Mouse (Mus musculus) embryo, embryonic 11.5 days (tissue): ENCODE results near the gene Ap3d1.

Experiments
- DNase-seq: peaks from one replicate; pipeline ENCODE4 v3.0.0-alpha.2; 2012; ENCODE audit warnings: low read depth, low spot score

The Ap3d1 gene

DNA sequence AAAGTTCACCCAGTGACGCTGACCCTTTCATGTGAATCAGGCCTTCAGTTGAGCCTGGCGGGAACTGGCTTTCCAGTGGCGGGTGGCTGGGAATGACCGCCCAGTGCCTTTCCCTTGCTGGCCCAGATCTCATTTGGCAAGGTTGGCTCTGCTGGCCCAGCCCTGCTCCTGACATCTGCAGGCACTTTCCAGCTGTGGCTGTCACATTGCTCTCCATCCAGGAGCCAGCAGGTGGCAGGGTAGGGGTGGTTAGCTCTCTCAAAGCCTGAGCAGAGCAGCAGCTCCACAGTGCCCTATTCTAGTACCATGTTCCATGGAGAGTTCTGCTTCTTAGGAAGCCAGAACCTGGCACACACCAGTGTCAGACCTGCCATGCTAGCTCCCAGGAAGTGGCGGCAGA, 15.7 kb upstream of the Ap3d1 start:
- no peak for DNase-seq

DNA sequence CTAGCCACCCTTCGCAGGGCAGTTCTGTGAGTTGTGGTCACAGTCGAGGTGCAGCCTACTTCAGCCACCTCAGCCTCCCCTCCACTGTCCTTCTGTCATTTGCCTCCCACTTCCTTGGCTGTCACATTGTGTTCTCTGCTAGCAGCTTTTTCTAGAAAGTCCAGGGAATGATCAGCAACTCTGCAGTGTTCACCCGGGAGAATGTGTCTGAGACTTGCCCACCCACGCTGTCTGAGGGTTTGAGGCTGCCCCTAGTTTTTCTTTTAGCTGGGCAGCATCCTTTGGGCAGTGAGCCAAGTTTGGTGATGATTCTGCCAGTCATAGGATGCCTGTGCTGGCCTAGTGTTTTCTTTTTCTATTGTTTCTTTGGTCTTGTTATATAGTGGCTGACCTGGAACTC, 14.9 kb upstream of the Ap3d1 start:
- no peak for DNase-seq

DNA sequence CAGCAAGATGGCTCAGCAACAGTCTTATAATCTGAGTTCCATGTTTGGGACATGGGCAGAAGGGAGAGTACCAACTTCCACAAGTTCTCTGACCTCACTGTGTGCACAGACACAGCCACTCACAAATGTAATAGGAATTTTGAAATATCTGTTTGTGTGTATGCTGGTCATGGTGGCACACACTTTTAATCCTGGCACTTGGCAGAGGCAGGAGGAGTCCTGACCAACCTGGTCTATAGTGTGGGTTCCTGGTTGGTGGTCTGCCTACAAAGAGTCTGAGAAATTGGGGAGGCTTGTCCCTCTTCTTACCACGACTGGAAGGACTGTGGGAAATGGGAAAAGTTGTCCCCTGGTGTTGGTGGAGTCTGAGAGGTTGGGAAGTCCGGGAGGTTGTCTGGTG, 14.4 kb upstream of the Ap3d1 start:
- no peak for DNase-seq

GRCm38 (mm10) chr10:80756099-80756498, 14.0 kb upstream of the Ap3d1 start:
- DNase-seq, result no peak

GRCm38 (mm10) chr10:80755291-80756015, 13.4 kb upstream of the Ap3d1 start:
- no peak for DNase-seq

- DNase-seq, result peak; percentile 96
Observed at GRCm38 (mm10) chr10:80754594-80755290, 12.7 kb upstream of the Ap3d1 start, which contains the start of gene Dot1l. Gene Dot1l (plus strand): TSS chr10:80755206.

DNA sequence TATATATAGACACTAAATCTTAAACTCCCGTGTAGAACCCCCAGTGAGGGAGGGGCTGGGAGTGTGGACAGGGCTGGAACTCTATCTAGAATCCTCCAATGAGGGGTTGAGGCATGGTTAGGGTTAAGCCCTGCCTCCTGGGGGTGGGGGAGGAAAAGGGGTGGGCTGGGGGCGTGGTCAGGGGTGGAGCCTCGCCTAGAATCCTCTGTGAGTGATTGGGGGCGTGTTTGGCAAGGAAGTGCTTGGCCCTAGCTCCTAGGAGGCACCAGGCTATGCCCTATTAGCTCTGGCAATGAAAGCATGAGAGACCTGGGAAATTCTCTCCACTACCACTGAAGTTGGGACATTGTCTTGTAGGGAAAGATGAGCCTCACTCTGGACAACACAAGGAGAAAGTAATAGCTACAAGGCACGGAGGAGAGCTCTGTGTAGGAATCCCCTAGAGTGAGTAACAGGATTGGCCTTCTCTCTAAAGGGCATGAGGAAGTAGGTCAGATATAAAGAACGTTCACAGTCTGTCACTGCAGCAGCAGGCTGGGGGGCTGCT, 10.1 kb upstream of the Ap3d1 start:
- peak; percentile 58 for DNase-seq

DNA sequence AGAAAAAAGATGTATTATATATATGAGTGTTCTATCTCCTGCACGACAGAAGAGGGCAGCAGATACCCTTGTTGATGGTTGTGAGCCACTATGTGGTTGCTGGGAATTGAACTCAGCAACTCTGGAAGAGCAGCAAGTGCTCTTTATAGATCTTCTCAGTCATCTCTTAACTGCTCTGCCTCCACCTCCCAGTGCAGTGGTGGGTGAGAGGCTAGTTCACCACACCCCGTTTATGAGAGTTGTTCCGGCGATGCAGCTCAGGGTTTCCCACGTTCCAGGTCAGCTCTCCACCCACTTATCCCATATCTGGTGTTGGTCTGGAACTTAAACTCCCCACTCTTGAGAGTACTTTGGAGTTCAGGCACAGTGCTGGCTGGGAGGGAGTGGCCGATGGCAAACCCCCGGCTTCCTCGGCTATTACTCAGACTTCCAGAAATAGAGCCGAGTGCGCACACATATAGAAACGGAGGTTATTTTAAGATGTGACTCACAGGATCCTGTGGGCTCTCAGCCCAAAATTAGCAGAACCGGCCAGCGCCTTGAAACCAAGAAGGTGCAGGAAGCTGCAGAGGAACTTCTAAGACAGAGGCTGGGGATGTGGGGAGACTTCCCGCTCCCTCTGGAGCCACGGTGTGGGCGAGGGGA, 9.2 kb upstream of the Ap3d1 start:
- DNase-seq, result no peak

- DNase-seq, result peak; percentile 63
Observed at GRCm38 (mm10) chr10:80748609-80749008, 6.5 kb upstream of the Ap3d1 start.

- DNase-seq, result no peak
Observed at GRCm38 (mm10) chr10:80747410-80747809, 5.3 kb upstream of the Ap3d1 start.

GRCm38 (mm10) chr10:80744262-80744661, 2.2 kb upstream of the Ap3d1 start:
- no peak for DNase-seq

GRCm38 (mm10) chr10:80741634-80742179, 357 bp downstream of the Ap3d1 start:
- DNase-seq, result no peak

GRCm38 (mm10) chr10:80741146-80741545, 918 bp downstream of the Ap3d1 start:
- no peak for DNase-seq

GRCm38 (mm10) chr10:80738657-80739056, 3.4 kb downstream of the Ap3d1 start:
- DNase-seq, result no peak

DNA sequence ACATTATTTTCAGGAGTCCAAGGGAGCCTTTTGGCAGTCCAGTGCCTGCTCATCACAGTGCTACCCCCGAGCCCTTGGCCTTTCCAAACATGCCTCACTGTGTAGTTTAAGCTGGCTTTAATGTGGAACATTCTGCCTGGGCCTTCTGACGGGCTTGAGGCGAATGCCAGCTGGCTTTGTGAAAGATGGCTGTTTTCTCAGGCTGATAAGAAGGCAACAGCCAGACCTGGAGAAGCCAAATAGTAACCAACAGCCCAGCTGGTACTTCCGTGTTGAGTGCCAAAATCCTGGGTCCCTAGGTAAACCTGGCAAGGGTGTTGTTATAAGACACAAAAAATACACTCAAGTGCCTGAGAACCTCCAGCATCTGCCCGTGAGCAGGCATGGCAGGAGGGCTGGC, 5.3 kb downstream of the Ap3d1 start:
- DNase-seq, result no peak

DNA sequence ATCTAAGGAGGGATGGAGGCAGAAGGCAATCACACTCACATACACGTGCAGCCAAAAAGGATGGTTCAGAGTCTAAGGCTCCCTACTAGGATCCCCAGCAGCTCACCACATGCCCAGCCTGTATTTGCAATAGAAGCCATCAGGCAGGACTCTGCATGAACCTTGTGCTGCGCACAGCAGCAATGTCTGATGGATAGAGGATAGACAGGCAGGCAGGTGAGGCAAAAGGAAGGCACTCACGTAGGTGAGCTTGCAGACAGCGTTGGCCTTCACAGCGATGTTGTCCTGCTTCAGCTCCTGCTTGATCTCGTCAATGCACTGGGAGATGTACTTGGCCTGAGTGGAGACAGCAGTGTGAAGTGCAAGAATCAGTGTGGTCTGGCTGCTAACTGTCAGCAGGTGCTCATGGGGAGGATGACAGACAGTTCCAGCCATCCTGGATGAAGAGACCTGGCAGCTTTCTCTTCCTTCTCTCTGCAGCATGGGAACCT, 9.4 kb downstream of the Ap3d1 start:
- no peak for DNase-seq

DNA sequence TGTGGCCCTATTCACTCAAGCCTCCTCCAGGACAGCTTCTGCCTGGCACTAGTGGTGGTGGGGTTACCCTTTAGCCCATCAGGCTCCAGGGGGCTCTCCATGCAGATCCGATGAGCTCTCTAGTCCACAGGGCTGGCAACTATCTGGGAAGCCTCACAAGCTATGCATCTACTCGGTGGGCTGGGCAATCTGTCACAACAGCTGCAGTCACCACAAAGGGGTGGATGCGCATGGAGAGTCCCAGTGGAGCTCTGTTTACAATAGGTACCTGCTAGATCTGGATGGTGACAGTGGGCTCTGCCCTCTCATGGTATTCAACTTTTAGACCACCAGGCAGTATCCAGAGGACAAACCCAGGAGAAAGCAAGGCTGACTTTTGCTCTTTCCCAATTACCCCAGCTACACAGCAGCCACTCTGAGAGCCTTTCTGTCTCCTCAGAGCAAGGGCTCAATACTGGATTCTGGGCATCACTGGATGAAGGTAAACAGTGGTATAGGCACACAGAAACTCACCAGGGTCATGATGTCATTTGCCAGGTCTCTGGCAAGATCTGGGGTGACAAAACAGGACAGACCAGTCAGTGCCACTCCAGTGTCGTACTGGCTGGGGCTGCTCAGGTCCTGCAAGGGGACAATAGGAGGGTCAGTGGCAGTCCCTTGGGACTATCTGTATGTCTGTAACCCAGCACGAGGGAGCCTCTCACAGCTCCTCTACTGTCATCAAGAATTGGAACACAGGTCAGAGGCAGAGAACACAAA, 14.5 kb downstream of the Ap3d1 start:
- DNase-seq, result no peak

DNA sequence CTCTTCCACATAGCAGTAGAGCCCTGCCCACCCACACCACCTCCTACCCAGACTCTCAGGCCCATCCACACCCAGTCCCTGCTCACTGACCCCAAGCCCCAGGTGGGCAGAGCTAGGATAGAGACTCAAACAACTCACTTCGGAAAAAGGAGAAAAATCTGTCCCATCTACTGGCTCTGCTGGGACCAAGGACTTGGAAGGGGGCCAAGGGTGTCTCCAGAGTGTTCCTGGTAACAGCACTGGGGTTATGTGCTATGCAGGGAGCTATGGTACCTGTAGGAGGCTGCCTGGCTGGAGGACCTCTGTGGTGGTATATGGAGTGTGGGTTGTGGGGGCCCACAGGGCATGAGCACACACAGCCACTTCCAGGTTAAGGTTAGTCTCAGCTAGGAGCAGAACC, 24.8 kb downstream of the Ap3d1 start:
- DNase-seq, result no peak

DNA sequence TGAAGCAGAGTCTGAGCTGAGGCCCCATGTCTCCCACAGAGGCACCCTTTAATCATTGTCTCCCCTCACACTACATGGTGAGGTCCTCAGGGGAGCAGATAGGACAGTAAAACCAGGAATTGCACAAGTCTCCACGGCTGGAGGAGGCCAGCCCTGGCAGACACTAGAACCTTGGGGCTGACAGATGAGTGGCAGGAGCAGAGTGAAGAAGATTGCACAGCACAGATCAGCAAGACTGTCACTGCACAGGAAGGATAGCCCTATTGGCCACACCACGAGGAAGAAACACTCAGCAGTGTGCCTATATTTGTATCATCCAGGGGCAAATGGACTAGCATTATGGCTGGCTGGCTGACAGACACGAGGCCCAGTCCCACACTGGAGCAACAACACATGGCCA, 31.2 kb downstream of the Ap3d1 start:
- DNase-seq, result no peak

DNA sequence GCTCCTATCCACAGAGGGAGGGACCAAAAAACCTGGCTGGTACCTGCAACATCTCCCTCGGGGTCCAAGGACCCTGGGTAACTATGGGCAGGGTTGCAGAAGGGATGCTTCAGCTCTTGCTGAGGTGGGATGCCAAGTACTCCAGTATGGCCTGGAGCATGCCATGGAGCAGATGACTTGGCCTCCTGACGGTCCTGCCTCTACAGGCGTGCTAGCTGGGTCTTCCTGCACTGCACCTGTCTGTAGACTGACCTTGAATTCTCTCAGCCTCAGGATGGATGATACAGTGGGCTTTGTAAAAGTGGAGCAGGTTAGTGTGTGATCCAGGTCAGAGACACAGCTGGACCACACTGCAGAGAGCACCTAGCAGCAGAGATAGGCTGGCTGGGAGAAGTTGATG, 36.6 kb downstream of the Ap3d1 start:
- DNase-seq, result no peak

DNA sequence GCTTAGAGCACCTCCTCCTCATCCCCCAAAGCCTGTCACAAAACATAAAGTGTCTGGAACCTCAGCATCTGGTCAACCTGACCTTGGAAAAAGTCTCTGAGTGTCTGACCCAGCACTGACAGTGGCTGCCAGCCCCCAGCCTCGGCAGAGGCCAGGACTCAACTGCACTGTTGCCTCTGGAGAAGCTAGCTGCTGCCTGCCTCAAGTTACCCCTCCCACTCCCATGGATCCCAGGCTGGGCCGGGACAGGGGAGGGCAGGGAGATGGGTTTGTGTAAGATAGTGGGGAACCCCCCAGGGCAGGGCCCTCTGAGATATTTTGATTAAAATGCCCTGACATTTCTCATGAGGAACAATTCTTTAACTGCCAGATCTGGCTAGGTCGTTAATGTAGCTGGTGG, 37.0 kb downstream of the Ap3d1 start:
- no peak for DNase-seq
